In the genomic region with DNA sequence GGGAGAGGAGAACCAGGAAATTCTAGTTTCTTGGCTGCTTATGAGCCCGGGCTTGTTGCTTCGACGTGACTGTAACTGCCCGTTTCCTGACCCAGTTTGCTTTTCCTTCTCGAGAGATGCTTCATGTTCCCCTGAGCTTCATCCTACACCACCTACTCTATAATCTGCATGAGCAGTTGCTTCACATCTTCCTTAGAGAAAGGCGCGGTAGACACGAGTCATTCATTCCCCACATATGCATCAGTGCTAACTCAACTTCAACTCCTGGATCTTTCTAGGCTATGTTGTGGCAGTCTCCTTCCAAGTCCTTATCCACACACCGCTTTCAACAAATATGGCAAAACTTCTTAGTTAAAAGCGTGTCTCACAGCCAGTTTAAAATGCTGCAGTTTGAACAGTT, we compare ENCODE assay signal across 20 mouse cellular contexts.
A peak's percentile ranks its signal among the peaks of the same experiment; 100 is the strongest.
DNase-seq lines count a peak whose midpoint lies in the region; ATAC-seq lines count a peak whose summit lies in the region.
"Had no signal": no experiment of that assay in that cellular context is flagged by ENCODE, and none has a peak within 500 bp of the region (broad histone marks: within the 10 kb centered on the region; RNA-seq: fewer than 3 reads in every experiment).

No protein-coding gene starts in this region.

- no peak overlapping the region for H3K27ac ChIP-seq in forebrain, embryonic 14.5 days (ENCODE audit: low read depth, low read length)
- H3K27ac ChIP-seq: embryonic facial prominence, embryonic 10.5 days; embryonic facial prominence, embryonic 12.5 days; forebrain, embryonic 13.5 days had no signal

- no peak overlapping the region for H3K4me2 ChIP-seq in forebrain, embryonic 14.5 days (ENCODE audit: low read length)
- H3K4me2 ChIP-seq: embryonic facial prominence, embryonic 12.5 days; forebrain, embryonic 13.5 days had no signal

- no peaks in the 10 kb centered on the region for H3K4me1 ChIP-seq in forebrain, embryonic 14.5 days (ENCODE audit: control insufficient read depth, insufficient read depth, low read length)
- H3K4me1 ChIP-seq: embryonic facial prominence, embryonic 10.5 days; embryonic facial prominence, embryonic 12.5 days; forebrain, embryonic 13.5 days had no signal

- peak; percentile 90 for ATAC-seq in frontal cortex, adult (ENCODE audit: low TSS enrichment)
- no peak for ATAC-seq in CD4-positive, CD25-positive, alpha-beta regulatory T cell, adult 4 months
- no peak for ATAC-seq in forebrain, embryonic 14.5 days
- ATAC-seq: forebrain, embryonic 13.5 days; forebrain, embryonic 16.5 days had no signal

- no peak overlapping the region for H3K9ac ChIP-seq in forebrain, embryonic 14.5 days (ENCODE audit: low read length)
- H3K9ac ChIP-seq: embryonic facial prominence, embryonic 12.5 days; forebrain, embryonic 13.5 days had no signal

- H3K27me3 ChIP-seq in forebrain, embryonic 14.5 days (replicated peaks; ENCODE audit: control insufficient read depth, insufficient read depth, low read length) = no peaks in the 10 kb centered on the region
- H3K27me3 ChIP-seq: CH12.LX; embryonic facial prominence, embryonic 12.5 days; forebrain, embryonic 13.5 days had no signal

- H3K36me3 ChIP-seq in forebrain, embryonic 14.5 days (ENCODE audit: control insufficient read depth, insufficient read depth, low read length) = no peaks in the 10 kb centered on the region
- H3K36me3 ChIP-seq: embryonic facial prominence, embryonic 12.5 days; G1E had no signal

- DNase-seq in frontal cortex, postnatal 10 days (ENCODE audit: low spot score in 2 of 2) = no peak
- DNase-seq in 3T3-L1 (ENCODE audit: low read depth, low spot score) = peak; percentile 60
- DNase-seq in brain, adult 2 months (ENCODE audit: low read depth, low spot score) = peak; percentile 76
- no peak for DNase-seq in forebrain, embryonic 14.5 days (ENCODE audit: low spot score)
- DNase-seq: adrenal gland, adult 2 months; adrenal gland, postnatal 10 days; adrenal gland, postnatal 25 days; cerebellum, adult 11-12 months; cerebellum, adult 2 months; cerebellum, adult 9-10 months; cerebellum, postnatal 10 days; cerebellum, postnatal 25 days had no signal

- WGBS in forebrain, embryonic 14.5 days = 97% methylated on average over 10 of the region's 10 CpGs

- H3K9me3 ChIP-seq in forebrain, embryonic 14.5 days (replicated peaks; ENCODE audit: control insufficient read depth, low read length) = no peaks in the 10 kb centered on the region
- H3K9me3 ChIP-seq: embryonic facial prominence, embryonic 10.5 days; embryonic facial prominence, embryonic 12.5 days; forebrain, embryonic 13.5 days had no signal

- H3K4me3 ChIP-seq in forebrain, embryonic 14.5 days (ENCODE audit: low read depth, low read length) = no peak overlapping the region
- H3K4me3 ChIP-seq: embryonic facial prominence, embryonic 10.5 days; embryonic facial prominence, embryonic 12.5 days; forebrain, embryonic 13.5 days had no signal

Comparison
In these comparisons a context has a peak if more than half of its experiments do, and no peak if none do; other contexts are left out.
1. DNase-seq: peak in 3T3-L1 (single experiment) and brain, adult 2 months (single experiment); none in frontal cortex, postnatal 10 days (0 of 2) and forebrain, embryonic 14.5 days (single experiment).